Mouse (Mus musculus): ENCODE results near the gene Marveld3. TPM values are rescaled to one million over a fixed set of nuclear protein-coding genes. Genes with fewer than 3 reads are reported as not detected.

Gene Marveld3
- polyA plus RNA-seq (2015; fragmentation: Nextera tagmentation; extraction: Ambion mirVana) = 2.2 and 2.4 TPM in 2 replicates

DNA sequence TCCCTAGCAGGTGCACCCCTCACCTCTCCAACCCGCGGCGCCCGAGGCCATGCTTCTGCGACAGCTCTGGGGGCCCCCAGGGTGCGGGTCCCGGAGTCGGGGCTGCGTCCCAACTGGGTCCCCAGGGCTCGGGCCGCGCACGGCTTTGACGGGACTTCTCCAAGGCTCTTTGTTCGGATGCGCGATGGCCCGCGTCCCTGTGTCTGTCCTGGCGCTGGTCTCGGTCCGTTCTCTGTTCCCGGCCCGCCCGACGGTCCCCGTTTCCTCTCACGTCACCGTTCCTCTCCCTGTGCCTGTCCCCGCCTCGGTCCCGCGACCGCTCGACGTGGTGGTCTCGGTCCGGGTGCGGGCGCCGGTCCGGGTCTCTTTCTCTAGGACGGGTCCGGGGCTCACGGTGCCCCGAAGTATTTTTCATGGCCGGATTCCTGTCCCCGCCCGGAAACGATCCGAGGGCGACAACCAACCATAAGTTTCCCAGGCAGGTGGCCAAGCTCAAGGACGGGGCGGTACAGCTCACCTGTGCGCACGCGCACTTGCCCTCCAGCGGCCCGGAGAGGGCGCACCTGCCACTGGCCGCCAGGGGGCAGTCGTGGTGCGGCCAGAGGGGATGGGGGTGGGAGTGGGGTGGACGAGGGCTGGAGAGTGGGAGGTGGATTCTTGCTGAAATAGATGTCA, at the start of gene Marveld3:
TSS of gene Marveld3 (minus strand) at position 511 of the 675 bp plus-strand sequence.
- peaks cover 13% of the 10 kb centered on the region for H3K27me3 ChIP-seq (ENCODE audit: control insufficient read depth, insufficient read depth, low read depth, low read length)
- H3K36me3 ChIP-seq (ENCODE audit: control insufficient read depth, insufficient read depth, low read length) = no peaks in the 10 kb centered on the region
- no peak within 1 kb of the TSS for H3K27ac ChIP-seq (ENCODE audit: low read length)
- H3K4me1 ChIP-seq (ENCODE audit: control insufficient read depth, insufficient read depth, low read length) = peaks cover 7% of the 10 kb centered on the region; the same call in 1 of the 2 replicates
- H3K9me3 ChIP-seq (replicated peaks; ENCODE audit: control insufficient read depth, low read length, poor library complexity, severe bottlenecking) = no peaks in the 10 kb centered on the region
- H3K4me2 ChIP-seq (ENCODE audit: low read length) = peak within 1 kb of the TSS; percentile 64
- WGBS = 2% methylated on average over 63 of the region's 64 CpGs
- H3K4me3 ChIP-seq (ENCODE audit: low read depth, low read length) = peak within 1 kb of the TSS; percentile 43
- peak within 1 kb of the TSS; percentile 48 for H3K9ac ChIP-seq (ENCODE audit: low read depth, low read length)
- peak; percentile 54; the same call in 1 of the 2 replicates for ATAC-seq

- Histone ChIP-seq H3K4me2 (ENCODE audit: low read length) (no peak overlapping the region), H3K4me3 (ENCODE audit: low read depth, low read length) (no peak overlapping the region), H3K27ac (ENCODE audit: low read length) (no peak overlapping the region), H3K9me3 (replicated peaks; ENCODE audit: control insufficient read depth, low read length, poor library complexity, severe bottlenecking) (no peaks in the 10 kb centered on the region), H3K4me1 (ENCODE audit: control insufficient read depth, insufficient read depth, low read length) (peaks cover 7% of the 10 kb centered on the region), H3K27me3 (ENCODE audit: control insufficient read depth, insufficient read depth, low read depth, low read length) (no peaks in the 10 kb centered on the region), H3K9ac (ENCODE audit: low read depth, low read length) (no peak overlapping the region), H3K36me3 (ENCODE audit: control insufficient read depth, insufficient read depth, low read length) (no peaks in the 10 kb centered on the region)
- whole genome bisulfite sequencing = 35% methylated on average over 5 of the region's 5 CpGs
- no peak for ATAC-seq
Observed at GRCm38 (mm10) chr8:110010868-110011267, 48.9 kb upstream of the Marveld3 start.

GRCm38 (mm10) chr8:110008995-110009446, 47.0 kb upstream of the Marveld3 start:
- Histone ChIP-seq H3K4me3 (ENCODE audit: low read depth, low read length) (no peak overlapping the region), H3K27ac (ENCODE audit: low read length) (no peak overlapping the region), H3K27me3 (ENCODE audit: control insufficient read depth, insufficient read depth, low read depth, low read length) (no peaks in the 10 kb centered on the region), H3K9me3 (replicated peaks; ENCODE audit: control insufficient read depth, low read length, poor library complexity, severe bottlenecking) (no peaks in the 10 kb centered on the region), H3K4me1 (ENCODE audit: control insufficient read depth, insufficient read depth, low read length) (peaks cover 7% of the 10 kb centered on the region), H3K9ac (ENCODE audit: low read depth, low read length) (no peak overlapping the region), H3K4me2 (ENCODE audit: low read length) (no peak overlapping the region), H3K36me3 (ENCODE audit: control insufficient read depth, insufficient read depth, low read length) (no peaks in the 10 kb centered on the region)
- WGBS = 73% methylated on average over 8 of the region's 8 CpGs
- ATAC-seq = no peak

- no peak overlapping the region for H3K4me2 ChIP-seq (ENCODE audit: low read length)
- H3K27me3 ChIP-seq (ENCODE audit: control insufficient read depth, insufficient read depth, low read depth, low read length) = no peaks in the 10 kb centered on the region
- no peaks in the 10 kb centered on the region for H3K36me3 ChIP-seq (ENCODE audit: control insufficient read depth, insufficient read depth, low read length)
- H3K4me1 ChIP-seq (ENCODE audit: control insufficient read depth, insufficient read depth, low read length) = peaks cover 7% of the 10 kb centered on the region
- no peak overlapping the region for H3K27ac ChIP-seq (ENCODE audit: low read length)
- no peak overlapping the region for H3K4me3 ChIP-seq (ENCODE audit: low read depth, low read length)
- H3K9me3 ChIP-seq (replicated peaks; ENCODE audit: control insufficient read depth, low read length, poor library complexity, severe bottlenecking) = no peaks in the 10 kb centered on the region
- WGBS = 88% methylated on average over 26 of the region's 26 CpGs
- no peak for ATAC-seq
- H3K9ac ChIP-seq (ENCODE audit: low read depth, low read length) = no peak overlapping the region
Observed at GRCm38 (mm10) chr8:110008228-110008994, 46.4 kb upstream of the Marveld3 start.

- peak; percentile 90 for ATAC-seq
- Histone ChIP-seq H3K9me3 (replicated peaks; ENCODE audit: control insufficient read depth, low read length, poor library complexity, severe bottlenecking) (no peaks in the 10 kb centered on the region), H3K4me1 (ENCODE audit: control insufficient read depth, insufficient read depth, low read length) (peaks cover 7% of the 10 kb centered on the region), H3K36me3 (ENCODE audit: control insufficient read depth, insufficient read depth, low read length) (no peaks in the 10 kb centered on the region), H3K4me3 (ENCODE audit: low read depth, low read length) (no peak overlapping the region), H3K4me2 (ENCODE audit: low read length) (peak overlapping the region; percentile 23; the same call in 1 of the 2 replicates), H3K27ac (ENCODE audit: low read length) (peak overlapping the region; percentile 88), H3K27me3 (ENCODE audit: control insufficient read depth, insufficient read depth, low read depth, low read length) (no peaks in the 10 kb centered on the region), H3K9ac (ENCODE audit: low read depth, low read length) (no peak overlapping the region)
- 42% methylated on average over 17 of the region's 17 CpGs for WGBS
Observed at GRCm38 (mm10) chr8:110006312-110007023, 44.5 kb upstream of the Marveld3 start.

GRCm38 (mm10) chr8:110004300-110004699, 42.3 kb upstream of the Marveld3 start:
- Histone ChIP-seq H3K27ac (ENCODE audit: low read length) (no peak overlapping the region), H3K9ac (ENCODE audit: low read depth, low read length) (no peak overlapping the region), H3K4me2 (ENCODE audit: low read length) (no peak overlapping the region), H3K4me1 (ENCODE audit: control insufficient read depth, insufficient read depth, low read length) (peaks cover 7% of the 10 kb centered on the region), H3K27me3 (ENCODE audit: control insufficient read depth, insufficient read depth, low read depth, low read length) (no peaks in the 10 kb centered on the region), H3K36me3 (ENCODE audit: control insufficient read depth, insufficient read depth, low read length) (no peaks in the 10 kb centered on the region), H3K9me3 (replicated peaks; ENCODE audit: control insufficient read depth, low read length, poor library complexity, severe bottlenecking) (no peaks in the 10 kb centered on the region), H3K4me3 (ENCODE audit: low read depth, low read length) (no peak overlapping the region)
- ATAC-seq = no peak
- 77% methylated on average over 5 of the region's 5 CpGs for WGBS

GRCm38 (mm10) chr8:110002953-110003352, 41.0 kb upstream of the Marveld3 start:
- H3K4me3 ChIP-seq (ENCODE audit: low read depth, low read length) = no peak overlapping the region
- 34% methylated on average over 9 of the region's 9 CpGs for WGBS
- ATAC-seq = no peak
- no peaks in the 10 kb centered on the region for H3K27me3 ChIP-seq (ENCODE audit: control insufficient read depth, insufficient read depth, low read depth, low read length)
- peaks cover 7% of the 10 kb centered on the region for H3K4me1 ChIP-seq (ENCODE audit: control insufficient read depth, insufficient read depth, low read length)
- no peaks in the 10 kb centered on the region for H3K36me3 ChIP-seq (ENCODE audit: control insufficient read depth, insufficient read depth, low read length)
- no peak overlapping the region for H3K9ac ChIP-seq (ENCODE audit: low read depth, low read length)
- no peak overlapping the region for H3K4me2 ChIP-seq (ENCODE audit: low read length)
- H3K9me3 ChIP-seq (replicated peaks; ENCODE audit: control insufficient read depth, low read length, poor library complexity, severe bottlenecking) = no peaks in the 10 kb centered on the region
- no peak overlapping the region for H3K27ac ChIP-seq (ENCODE audit: low read length)

GRCm38 (mm10) chr8:109999974-110000373, 38.0 kb upstream of the Marveld3 start:
- Histone ChIP-seq H3K9ac (ENCODE audit: low read depth, low read length) (no peak overlapping the region), H3K9me3 (replicated peaks; ENCODE audit: control insufficient read depth, low read length, poor library complexity, severe bottlenecking) (no peaks in the 10 kb centered on the region), H3K4me3 (ENCODE audit: low read depth, low read length) (no peak overlapping the region), H3K27me3 (ENCODE audit: control insufficient read depth, insufficient read depth, low read depth, low read length) (no peaks in the 10 kb centered on the region), H3K36me3 (ENCODE audit: control insufficient read depth, insufficient read depth, low read length) (no peaks in the 10 kb centered on the region), H3K4me2 (ENCODE audit: low read length) (no peak overlapping the region), H3K27ac (ENCODE audit: low read length) (no peak overlapping the region), H3K4me1 (ENCODE audit: control insufficient read depth, insufficient read depth, low read length) (no peaks in the 10 kb centered on the region)
- 87% methylated on average over 10 of the region's 10 CpGs for WGBS
- ATAC-seq = no peak

Data from midbrain, embryonic 16.5 days (tissue).